11 mouse cellular contexts compared by ENCODE assay signal in genomic region chr1:192546843-192547242, GRCm38 (mm10).
DNase-seq lines count a peak whose midpoint lies in the region; ATAC-seq and TF ChIP-seq lines count a peak whose summit lies in the region.
"Had no signal": no experiment of that assay in that cellular context is flagged by ENCODE, and none has a peak within 500 bp of the region (broad histone marks: within the 10 kb centered on the region; RNA-seq: fewer than 3 reads in every experiment).

No protein-coding gene starts in this region.

- H3K9ac ChIP-seq in forebrain, postnatal 0 days: no peak overlapping the region
- H3K9ac ChIP-seq in forebrain, embryonic 15.5 days (replicated peaks): no peak overlapping the region
- H3K9ac ChIP-seq: forebrain, embryonic 13.5 days; hindbrain, embryonic 15.5 days had no signal

- H3K4me2 ChIP-seq in forebrain, postnatal 0 days (ENCODE audit: low read depth): no peak overlapping the region
- H3K4me2 ChIP-seq in forebrain, embryonic 15.5 days (replicated peaks): no peak overlapping the region
- H3K4me2 ChIP-seq: forebrain, embryonic 13.5 days; hindbrain, embryonic 15.5 days had no signal

- no peaks in the 10 kb centered on the region for H3K36me3 ChIP-seq in forebrain, postnatal 0 days (ENCODE audit: insufficient read depth)
- no peaks in the 10 kb centered on the region for H3K36me3 ChIP-seq in forebrain, embryonic 15.5 days
- H3K36me3 ChIP-seq: hindbrain, embryonic 15.5 days had no signal

- TF ChIP-seq CTCF in forebrain, postnatal 0 days (IDR thresholded peaks at IDR 0.05; ENCODE audit: low read depth): peak; percentile 62

- DNase-seq in forebrain, postnatal 0 days: no peak
- peak; percentile 21 to 30 for DNase-seq in kidney, postnatal 4 days
- DNase-seq in kidney, adult 11 months: no peak
- peak; percentile 18 for DNase-seq in ES-CJ7 (ENCODE audit: low read depth, low spot score)
- peak; percentile 52 for DNase-seq in cerebellum, adult 9-10 months
- DNase-seq in spleen, adult 12 weeks (ENCODE audit: low spot score): no peak
- DNase-seq: spleen, adult 18-20 months had no signal

- no peak; the same call in 1 of the 2 replicates for ATAC-seq in forebrain, postnatal 0 days
- no peak for ATAC-seq in forebrain, embryonic 15.5 days (replicated peaks)
- no peak for ATAC-seq in granulocyte monocyte progenitor cell, adult 5-6 weeks (replicated peaks; ENCODE audit: poor library complexity, severe bottlenecking)
- ATAC-seq: forebrain, embryonic 13.5 days had no signal

- 31% methylated on average over 1 of the region's 1 CpGs for WGBS in forebrain, postnatal 0 days
- WGBS in forebrain, embryonic 15.5 days: 33% methylated on average over 1 of the region's 1 CpGs

- H3K4me1 ChIP-seq in forebrain, postnatal 0 days (ENCODE audit: insufficient read depth): no peaks in the 10 kb centered on the region
- no peaks in the 10 kb centered on the region for H3K4me1 ChIP-seq in forebrain, embryonic 15.5 days

- H3K4me3 ChIP-seq in forebrain, postnatal 0 days (ENCODE audit: low read depth, low read length): no peak overlapping the region
- no peak overlapping the region for H3K4me3 ChIP-seq in forebrain, embryonic 15.5 days
- H3K4me3 ChIP-seq: forebrain, embryonic 13.5 days; hindbrain, embryonic 15.5 days had no signal

- no peaks in the 10 kb centered on the region for H3K9me3 ChIP-seq in forebrain, postnatal 0 days (ENCODE audit: low read length)
- H3K9me3 ChIP-seq in forebrain, embryonic 15.5 days: no peaks in the 10 kb centered on the region
- H3K9me3 ChIP-seq: forebrain, embryonic 13.5 days; hindbrain, embryonic 15.5 days had no signal

- no peak overlapping the region for H3K27ac ChIP-seq in forebrain, postnatal 0 days (ENCODE audit: low read depth, low read length)
- H3K27ac ChIP-seq in forebrain, embryonic 15.5 days (replicated peaks): no peak overlapping the region
- H3K27ac ChIP-seq: forebrain, embryonic 13.5 days; hindbrain, embryonic 15.5 days had no signal

- no peaks in the 10 kb centered on the region for H3K27me3 ChIP-seq in forebrain, postnatal 0 days (ENCODE audit: insufficient read depth, low read length)
- no peaks in the 10 kb centered on the region for H3K27me3 ChIP-seq in forebrain, embryonic 15.5 days
- H3K27me3 ChIP-seq: forebrain, embryonic 13.5 days; hindbrain, embryonic 15.5 days had no signal

Comparison
In these comparisons a context has a peak if more than half of its experiments do, and no peak if none do; other contexts are left out.
1. DNase-seq: peak in kidney, postnatal 4 days (2 of 2), ES-CJ7 (single experiment) and cerebellum, adult 9-10 months (single experiment); none in forebrain, postnatal 0 days (single experiment), kidney, adult 11 months (single experiment) and spleen, adult 12 weeks (single experiment).